Mouse (Mus musculus): ENCODE results near the gene Klhl2.

- TF ChIP-seq CTCF (IDR thresholded peaks at IDR 0.05; ENCODE audit: low read depth, low read length) (no peak), POLR2A (IDR thresholded peaks at IDR 0.05; ENCODE audit: extremely low read depth, insufficient read depth, low read length) (no peak)
Measured at GRCm38 (mm10) chr8:64835475-64836122, 14.2 kb downstream of the Klhl2 start.
